Mouse (Mus musculus) CH12.LX (cell line): Measurements from ENCODE around the gene Nhlh1. TPM values are rescaled to one million over a fixed set of nuclear protein-coding genes. Genes with fewer than 3 reads are reported as not detected.
A peak's percentile ranks its signal among the peaks of the same experiment; 100 is the strongest.

Experiments
- DNase-seq: peaks from one replicate; pipeline ENCODE4 v3.0.0-alpha.2; 2013; ENCODE audit errors: extremely low read depth
- H3K27ac ChIP-seq: 2 replicates; pipeline ENCODE4 v1.5.1; 2012; ENCODE audit warnings: low read depth, mild to moderate bottlenecking, control low read depth, moderate library complexity; ENCODE audit not compliant: insufficient read depth
- H3K27me3 ChIP-seq: replicated peaks from 2 replicates; pipeline ENCODE3; 2012; ENCODE audit warnings: inconsistent platforms
- H3K36me3 ChIP-seq, 2 experiments: replicated peaks in 1 of 2; 2 replicates each; pipeline versions ENCODE3 to v1.6.1; 2012; ENCODE audit warnings: inconsistent platforms in 1 of 2, low read length in 1 of 2, mild to moderate bottlenecking in 1 of 2, mixed read lengths in 1 of 2, moderate library complexity in 1 of 2; ENCODE audit not compliant: control insufficient read depth in 1 of 2, insufficient read depth in 1 of 2
- H3K4me1 ChIP-seq, 2 experiments: 2 replicates each; pipeline ENCODE4 v1.6.1; 2012; ENCODE audit warnings: inconsistent platforms in 1 of 2, moderate library complexity in 1 of 2; ENCODE audit not compliant: insufficient read depth in 2 of 2, control insufficient read depth in 1 of 2
- H3K4me2 ChIP-seq: 2 replicates; pipeline ENCODE4 v1.6.1; 2012; ENCODE audit warnings: low read depth, mild to moderate bottlenecking, control low read depth; ENCODE audit not compliant: poor library complexity, insufficient read depth, severe bottlenecking
- H3K4me3 ChIP-seq, 3 experiments: fragments of 150-350 bp in 1 of 3; sonication (generic) in 1 of 3; replicated peaks in 1 of 3; 2 replicates each; pipeline versions ENCODE3 to v1.5.1; 2011 to 2012; ENCODE audit warnings: low read depth in 2 of 3, low read length in 2 of 3, mild to moderate bottlenecking in 2 of 3, moderate library complexity in 2 of 3, control low read depth in 1 of 3, improper control_type of control experiment in 1 of 3, inconsistent platforms in 1 of 3, mixed read lengths in 1 of 3; ENCODE audit not compliant: poor library complexity in 1 of 3
- H3K79me2 ChIP-seq: replicated peaks from 2 replicates; pipeline ENCODE4 v1.6.1; 2012; ENCODE audit warnings: mild to moderate bottlenecking, moderate library complexity; ENCODE audit not compliant: control insufficient read depth, poor library complexity, insufficient read depth, severe bottlenecking; ENCODE audit errors: extremely low read depth
- H3K9ac ChIP-seq: 2 replicates; pipeline ENCODE4 v1.6.1; 2012; ENCODE audit warnings: low read depth, mild to moderate bottlenecking, control low read depth, moderate library complexity; ENCODE audit not compliant: insufficient read depth
- H3K9me3 ChIP-seq: replicated peaks from 2 replicates; pipeline ENCODE3; 2012; ENCODE audit warnings: low read length, inconsistent platforms, mixed read lengths
- BHLHE40 ChIP-seq: IDR thresholded peaks from 2 replicates; pipeline ENCODE4 v1.6.1; 2011; ENCODE audit warnings: mild to moderate bottlenecking, low read depth, low read length, improper control_type of control experiment
- CHD1 ChIP-seq: IDR thresholded peaks from 2 replicates; pipeline ENCODE4 v1.6.1; 2012; ENCODE audit warnings: low read depth, low read length, improper control_type of control experiment, inconsistent platforms
- CHD2 ChIP-seq: IDR thresholded peaks from 2 replicates; pipeline ENCODE4 v1.6.1; 2011; ENCODE audit warnings: low read length, improper control_type of control experiment
- E2F4 ChIP-seq: IDR thresholded peaks from 2 replicates; pipeline ENCODE4 v1.6.1; 2011; ENCODE audit warnings: low read depth, low read length, improper control_type of control experiment; ENCODE audit not compliant: insufficient replicate concordance
- ELF1 ChIP-seq: IDR thresholded peaks from 2 replicates; pipeline ENCODE4 v1.6.1; 2014; ENCODE audit warnings: low read depth, mild to moderate bottlenecking, inconsistent platforms, low read length, improper control_type of control experiment
- EP300 ChIP-seq: IDR thresholded peaks from 2 replicates; pipeline ENCODE4 v1.6.1; 2011; ENCODE audit warnings: low read length, improper control_type of control experiment
- IRF4 ChIP-seq: IDR thresholded peaks from 2 replicates; pipeline ENCODE4 v1.6.1; 2014; ENCODE audit warnings: low read depth, mild to moderate bottlenecking, inconsistent platforms, low read length, improper control_type of control experiment
- KAT2A ChIP-seq: IDR thresholded peaks from 2 replicates; pipeline ENCODE4 v1.6.1; 2012; ENCODE audit warnings: low read length, improper control_type of control experiment, inconsistent platforms; ENCODE audit not compliant: insufficient replicate concordance
- MAZ ChIP-seq: IDR thresholded peaks from 2 replicates; pipeline ENCODE4 v1.6.1; 2012; ENCODE audit warnings: low read depth, mild to moderate bottlenecking, inconsistent platforms, low read length, improper control_type of control experiment, moderate library complexity
- NELFE ChIP-seq: IDR thresholded peaks from 2 replicates; pipeline ENCODE4 v1.6.1; 2011; ENCODE audit warnings: low read depth, low read length, improper control_type of control experiment
- NRF1 ChIP-seq: IDR thresholded peaks from 2 replicates; pipeline ENCODE4 v1.6.1; 2014; ENCODE audit warnings: low read depth, mild to moderate bottlenecking, inconsistent platforms, low read length, improper control_type of control experiment, moderate library complexity
- PAX5 ChIP-seq: IDR thresholded peaks from 2 replicates; pipeline ENCODE4 v1.6.1; 2012; ENCODE audit warnings: low read length, inconsistent platforms, mixed read lengths
- POLR2AphosphoS2 ChIP-seq: IDR thresholded peaks from 2 replicates; pipeline ENCODE4 v1.6.1; 2011; ENCODE audit warnings: low read depth, low read length, improper control_type of control experiment
- RCOR1 ChIP-seq: conservative IDR thresholded peaks from 2 replicates; pipeline ENCODE4 v1.6.1; 2012; ENCODE audit warnings: low read depth, mild to moderate bottlenecking, inconsistent platforms, low read length, improper control_type of control experiment
- SMC3 ChIP-seq: IDR thresholded peaks from 2 replicates; pipeline ENCODE4 v1.6.1; 2011; ENCODE audit warnings: low read depth, low read length, improper control_type of control experiment
- TCF12 ChIP-seq: IDR thresholded peaks from 2 replicates; pipeline ENCODE4 v1.6.1; 2014; ENCODE audit warnings: low read depth, mild to moderate bottlenecking, inconsistent platforms, low read length, improper control_type of control experiment
- USF2 ChIP-seq: conservative IDR thresholded peaks from 2 replicates; pipeline ENCODE4 v1.6.1; 2011; ENCODE audit warnings: low read depth, low read length, improper control_type of control experiment
- ZC3H11A ChIP-seq: IDR thresholded peaks from 2 replicates; pipeline ENCODE4 v1.6.1; 2012; ENCODE audit warnings: low read depth, mild to moderate bottlenecking, inconsistent platforms, low read length, improper control_type of control experiment
- ZNF384 ChIP-seq: IDR thresholded peaks from 2 replicates; pipeline ENCODE4 v1.6.1; 2012; ENCODE audit warnings: low read depth, low read length, improper control_type of control experiment, inconsistent platforms
- dilution Hi-C: fragments of 300-500 bp; cut with MboI; formaldehyde crosslinking; loops from 2 replicates; pipeline ENCODE4 v1.14.3; 2020; ENCODE audit warnings: low sequenced_read_pairs; ENCODE audit not compliant: extremely low pct_unique_long_range_greater_than_20kb, extremely low pct_ligation_motif_present
- in situ Hi-C: fragments of 300-500 bp; cut with MboI; formaldehyde crosslinking; loops from 3 replicates; pipeline ENCODE4 v1.14.3; 2019; ENCODE audit warnings: low sequenced_read_pairs, low pct_ligation_motif_present, low pct_unique_long_range_greater_than_20kb, mixed read lengths
- polyA plus RNA-seq: library from polyadenylated mRNA; unstranded; fragments of >175 nt; gene quantifications from 2 replicates; pipeline ENCODE4 v1.2.1, GENCODE M21; 2012; ENCODE audit warnings: low read depth; ENCODE audit not compliant: insufficient read length
- total RNA-seq, 2 experiments: library from RNA; depleted of rRNA; stranded (reverse); fragments of 300-350 nt in 1 of 2; fragments of >200 nt in 1 of 2; gene quantifications; 2 replicates each; pipeline ENCODE4 v1.2.3; 2012 to 2014

Gene Nhlh1
- total and polyA plus RNA-seq, 3 experiments = not detected

DNA sequence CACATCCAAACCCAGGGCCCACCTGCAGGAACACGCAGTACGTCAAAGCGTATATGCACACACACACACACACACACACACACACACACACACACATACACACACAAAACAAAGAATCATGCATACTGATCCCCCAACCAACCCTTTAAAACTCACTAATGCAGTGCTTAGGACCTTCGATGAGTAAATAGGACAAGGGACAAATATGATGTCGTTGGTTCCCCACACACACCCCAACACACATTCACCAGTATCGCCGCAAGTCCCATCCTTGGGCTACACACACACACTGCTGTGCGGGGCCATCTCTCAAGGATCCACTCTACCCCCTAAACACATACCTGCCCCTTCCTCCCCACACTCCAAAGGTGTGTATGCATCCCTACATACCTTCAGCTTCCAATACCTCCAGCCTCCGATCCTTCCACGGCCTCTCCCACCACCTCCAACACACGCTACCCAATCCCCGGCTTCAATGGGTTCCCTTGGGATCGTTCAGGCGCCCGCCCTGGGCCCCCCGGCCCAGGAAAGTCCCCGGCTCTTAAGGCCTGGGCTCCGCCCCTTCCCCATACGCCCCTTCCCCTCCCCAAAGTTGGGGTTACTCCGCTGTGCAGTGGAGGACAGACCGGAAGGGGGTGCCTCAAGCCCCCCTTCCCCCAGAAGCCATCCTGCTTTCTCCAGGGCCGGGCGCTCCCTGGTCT is 31.0 kb downstream of the Nhlh1 start:
- Histone ChIP-seq H3K79me2 (no peaks in the 10 kb centered on the region), H3K4me2 (peak overlapping the region; percentile 73), H3K4me3 (peak overlapping the region; percentile 65 to 83 (median 70)), H3K9me3 (no peaks in the 10 kb centered on the region), H3K4me1 (peaks cover 7 to 39% of the 10 kb centered on the region in 2 experiments; a peak in 3 of 4 replicates), H3K27me3 (no peaks in the 10 kb centered on the region), H3K36me3 (peaks cover 0 to 10% of the 10 kb centered on the region in 2 experiments), H3K27ac (no peak overlapping the region), H3K9ac (peak overlapping the region; percentile 45)
- dilution Hi-C loops = no loop called here
- no peak for DNase-seq
- TF ChIP-seq USF2 (no peak), EP300 (no peak), RCOR1 (no peak), NRF1 (no peak), POLR2AphosphoS2 (no peak), PAX5 (no peak), E2F4 (no peak), TCF12 (no peak)
- in situ Hi-C loops = loop anchor here (25.0 kb wide), 1 partner anchor 286 kb away; no protein-coding TSS in a partner anchor

DNA sequence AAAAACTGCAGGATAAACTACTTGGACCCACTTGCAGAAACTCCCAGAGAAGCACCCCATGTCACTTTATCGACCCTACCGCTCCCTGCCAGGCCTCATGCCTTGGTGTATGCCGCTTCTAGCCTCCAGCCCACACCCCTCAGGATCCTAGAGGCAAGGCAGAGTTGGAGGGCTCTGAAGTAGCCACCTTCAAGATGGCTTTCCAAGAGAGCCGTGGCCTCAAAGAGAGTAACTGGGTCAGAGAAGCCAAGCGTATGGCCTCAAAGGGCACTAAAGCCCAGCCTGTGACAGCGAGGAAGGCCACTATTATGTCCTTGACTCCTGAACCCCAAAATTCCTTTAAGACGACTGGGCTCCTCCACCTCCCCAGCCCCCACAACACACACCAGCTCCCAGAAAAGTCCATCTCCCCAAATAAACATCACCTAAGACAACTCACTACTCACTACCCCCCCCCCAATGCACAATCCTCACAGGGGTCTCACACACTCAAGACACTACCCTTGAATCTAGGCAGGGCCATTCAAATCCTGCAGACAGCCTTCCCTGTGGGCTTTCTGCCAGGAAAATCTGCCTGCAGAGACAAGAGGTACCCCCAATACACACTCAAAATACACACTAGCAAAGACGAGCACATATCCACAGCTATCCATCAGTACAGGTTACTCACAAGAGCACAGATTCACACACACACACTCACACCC is 32.0 kb downstream of the Nhlh1 start:
- Histone ChIP-seq H3K4me2 (no peak overlapping the region), H3K27me3 (no peaks in the 10 kb centered on the region), H3K27ac (no peak overlapping the region), H3K36me3 (peaks cover 0 to 13% of the 10 kb centered on the region in 2 experiments), H3K4me1 (peaks cover 7 to 44% of the 10 kb centered on the region in 2 experiments; a peak in 3 of 4 replicates), H3K9me3 (no peaks in the 10 kb centered on the region), H3K9ac (no peak overlapping the region), H3K79me2 (no peaks in the 10 kb centered on the region), H3K4me3 (no peak overlapping the region)
- dilution Hi-C loops (no loop called here), in situ Hi-C loops (loop anchor here (25.0 kb wide), 1 partner anchor 287 kb away; no protein-coding TSS in a partner anchor)
- TF ChIP-seq BHLHE40 (no peak), E2F4 (no peak), SMC3 (no peak), EP300 (no peak), USF2 (no peak), KAT2A (no peak), PAX5 (no peak), NELFE (no peak), MAZ (no peak), NRF1 (no peak), RCOR1 (no peak), ZC3H11A (no peak), POLR2AphosphoS2 (no peak), CHD2 (no peak), ELF1 (no peak), ZNF384 (no peak), CHD1 (no peak), IRF4 (no peak)
- DNase-seq = no peak
